Mouse (Mus musculus) G1E (cell line): ENCODE measurements around the gene Nuak1.

Experiments used
- GATA1 ChIP-seq: IDR thresholded peaks from 2 replicates; pipeline ENCODE4 v1.6.1; 2012; ENCODE audit warnings: borderline replicate concordance, low read length, inconsistent platforms, mixed read lengths
- POLR2AphosphoS5 ChIP-seq: IDR thresholded peaks from 2 replicates; pipeline ENCODE4 v1.6.1; 2012; ENCODE audit warnings: low read depth, low read length, inconsistent platforms; ENCODE audit not compliant: insufficient replicate concordance

DNA sequence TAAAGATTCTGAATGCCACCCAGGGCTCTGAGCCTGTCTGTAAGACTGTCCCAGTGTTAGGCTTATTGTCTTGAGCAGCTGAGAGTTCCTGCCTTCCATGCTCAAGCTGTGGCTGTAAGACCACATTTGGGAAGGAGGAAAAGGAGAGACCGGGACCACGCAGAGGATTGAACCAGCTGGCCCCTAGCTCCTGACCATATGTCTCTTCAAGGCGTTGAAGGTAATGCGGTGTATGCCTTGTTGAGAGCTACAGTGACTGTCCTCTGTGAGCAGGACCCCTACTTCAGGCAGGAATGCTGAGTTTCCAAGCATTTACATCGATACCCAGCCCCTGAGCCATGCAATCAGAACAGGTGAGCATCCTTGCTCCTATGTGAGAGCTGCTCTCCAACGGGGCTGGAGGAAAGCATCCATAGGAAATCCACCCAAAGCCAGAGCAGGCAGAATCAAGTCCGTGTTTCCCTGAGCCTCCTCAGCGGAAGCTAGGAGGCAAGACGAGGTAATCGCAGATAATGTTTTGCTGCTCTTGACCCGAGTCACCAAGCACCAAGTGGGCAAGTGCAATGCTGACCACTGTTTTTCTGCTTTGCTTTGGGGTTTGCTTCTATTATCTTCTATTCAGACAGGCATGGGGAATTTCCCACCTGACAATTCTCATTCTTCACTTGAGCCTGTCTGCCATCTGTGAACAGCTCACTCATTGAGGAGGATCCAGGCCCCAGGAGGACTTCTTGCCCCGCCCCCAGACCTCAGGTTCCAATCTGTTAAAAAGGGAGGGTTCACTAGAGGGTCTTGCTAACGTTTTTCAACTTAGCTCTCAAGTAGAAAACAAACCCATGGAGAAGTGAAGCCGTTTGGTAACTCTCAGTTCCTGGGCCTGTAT lies 3.0 kb downstream of the Nuak1 start:
- no peak for TF ChIP-seq POLR2AphosphoS5
- TF ChIP-seq GATA1: no peak
